Mouse (Mus musculus): Measurements from ENCODE around the gene Ctnnbip1.

DNA sequence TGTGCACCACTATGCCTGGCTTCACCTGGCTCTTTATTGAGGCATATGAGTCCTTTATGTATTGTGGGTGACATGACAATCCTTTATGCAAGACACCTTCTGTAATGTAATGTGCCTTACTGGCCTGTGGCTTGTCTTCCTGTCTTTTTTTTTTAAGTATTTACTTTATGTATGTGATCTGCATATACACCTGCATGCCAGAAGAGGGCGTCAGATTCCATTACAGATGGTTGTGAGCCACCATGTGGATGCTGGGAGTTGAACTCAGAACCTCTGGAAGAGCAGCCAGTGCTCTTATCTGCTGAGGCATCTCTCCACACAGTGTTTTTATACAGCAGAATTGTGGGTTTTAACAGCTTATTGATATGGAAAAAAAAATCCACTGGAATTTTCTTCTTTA is 85.8 kb downstream of the Ctnnbip1 start:
- TF ChIP-seq CTCF (IDR thresholded peaks at IDR 0.05; ENCODE audit: low read depth) (no peak), EP300 (IDR thresholded peaks at IDR 0.05; ENCODE audit: low read depth) (no peak)

All from heart, postnatal 0 days (tissue).